Mouse (Mus musculus) ovary, postnatal 14 days (tissue): Measurements from ENCODE around the gene Shroom3.

Experiments
- DNase-seq: peaks from one replicate; pipeline ENCODE4 v3.0.0; 2022; ENCODE audit warnings: low spot score

Gene Shroom3

DNA sequence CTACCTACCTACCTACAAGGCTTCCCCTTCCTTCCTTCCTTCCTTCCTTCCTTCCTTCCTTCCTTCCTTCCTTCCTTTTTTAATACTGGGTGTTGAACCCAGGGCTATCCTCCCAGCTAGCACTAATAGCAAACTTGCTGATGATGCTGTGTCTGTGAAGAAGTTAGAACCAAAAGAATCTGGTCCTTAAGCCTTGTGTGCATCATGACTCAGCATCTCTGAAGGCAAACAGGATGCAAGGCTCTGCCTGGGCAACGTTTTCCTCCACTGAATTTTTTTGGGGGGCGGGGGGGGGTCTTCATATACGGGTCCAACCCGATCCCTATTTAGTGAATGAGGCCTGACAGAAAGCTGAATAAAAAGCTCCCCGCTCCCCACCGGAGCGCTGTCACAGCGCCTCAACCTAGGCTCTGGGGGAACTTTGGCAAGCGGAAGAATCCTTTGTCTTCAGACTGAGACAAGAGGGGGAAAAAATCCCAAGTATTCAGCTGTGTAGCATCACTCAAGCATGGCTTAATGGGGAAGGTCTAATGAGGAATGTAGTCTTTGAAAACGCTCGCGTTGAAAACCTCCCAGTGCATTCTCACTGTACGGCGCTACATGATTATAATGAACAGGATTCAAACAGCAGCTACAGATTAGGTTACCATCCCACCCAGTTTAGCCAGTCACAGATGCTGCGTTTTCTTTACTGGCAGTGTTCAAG is 15.0 kb downstream of the Shroom3 start:
- no peak for DNase-seq

GRCm38 (mm10) chr5:92698837-92699529 is 15.7 kb downstream of the Shroom3 start:
- DNase-seq = no peak

DNA sequence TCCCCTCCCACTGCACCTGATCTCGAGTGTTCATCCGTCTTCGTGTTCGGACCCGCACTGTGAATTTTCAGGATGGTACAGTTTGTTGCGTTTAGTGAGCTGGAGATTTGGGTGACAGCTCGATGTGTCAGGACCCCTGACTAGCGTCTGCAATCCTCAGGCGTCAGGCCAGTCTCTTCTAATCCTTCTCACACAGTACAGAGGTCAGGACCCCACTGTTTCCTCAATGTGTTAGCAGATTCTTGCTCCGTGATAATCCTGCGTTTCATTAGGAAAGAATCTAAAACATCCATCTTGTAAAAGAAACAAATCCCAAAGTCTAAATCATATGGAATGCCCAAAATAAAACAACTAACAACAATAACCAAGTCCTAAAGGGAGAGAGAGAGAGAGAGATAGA is 18.5 kb downstream of the Shroom3 start:
- no peak for DNase-seq

DNA sequence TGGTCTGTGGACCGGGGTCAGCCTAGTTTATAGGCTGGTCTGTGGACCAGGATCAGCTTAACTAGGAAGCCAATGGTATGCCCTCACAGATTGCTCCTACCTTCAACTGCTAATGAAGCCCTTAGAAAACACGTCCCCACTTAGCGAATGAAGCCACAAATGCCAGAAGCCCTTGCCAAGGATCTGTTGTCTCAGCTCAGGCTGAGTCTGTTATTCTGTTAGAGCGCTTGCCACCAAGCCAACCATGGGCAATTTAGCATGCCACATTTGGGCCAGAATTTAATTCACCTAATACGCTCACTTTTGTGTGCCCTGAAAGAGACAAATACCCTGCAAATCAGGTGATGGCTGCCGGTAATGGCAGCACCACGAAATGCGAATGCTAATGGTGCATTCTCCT is 20.4 kb downstream of the Shroom3 start:
- DNase-seq = no peak

DNA sequence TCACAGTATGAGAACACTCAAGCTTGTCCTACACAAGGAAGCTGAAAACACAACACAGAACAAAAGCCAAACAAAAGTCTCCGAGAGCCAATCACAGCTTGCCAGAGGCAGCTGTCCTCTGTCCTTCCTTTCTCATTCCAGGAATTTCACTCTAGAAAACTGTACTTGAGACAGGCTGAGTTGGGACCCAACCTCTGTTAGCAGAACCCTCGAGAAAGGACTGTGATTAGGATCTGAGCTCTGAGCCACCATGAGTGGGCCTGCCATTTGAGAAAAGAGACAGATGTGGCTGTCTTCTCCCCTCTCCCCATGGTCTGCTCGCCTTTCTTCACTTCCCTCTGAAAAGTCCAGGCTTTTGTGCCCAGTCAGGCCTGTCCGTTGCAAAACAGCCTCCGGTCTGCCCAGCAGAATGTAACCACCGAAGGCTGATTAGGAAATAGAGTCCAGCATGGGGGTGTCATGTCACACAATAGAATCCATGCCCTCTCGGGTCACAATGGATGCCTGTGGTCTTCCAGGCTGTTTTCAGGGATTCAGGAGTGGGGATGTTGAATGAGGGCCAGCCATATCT is 24.8 kb downstream of the Shroom3 start:
- DNase-seq = no peak

GRCm38 (mm10) chr5:92710779-92711178 is 27.5 kb downstream of the Shroom3 start:
- DNase-seq = no peak

DNA sequence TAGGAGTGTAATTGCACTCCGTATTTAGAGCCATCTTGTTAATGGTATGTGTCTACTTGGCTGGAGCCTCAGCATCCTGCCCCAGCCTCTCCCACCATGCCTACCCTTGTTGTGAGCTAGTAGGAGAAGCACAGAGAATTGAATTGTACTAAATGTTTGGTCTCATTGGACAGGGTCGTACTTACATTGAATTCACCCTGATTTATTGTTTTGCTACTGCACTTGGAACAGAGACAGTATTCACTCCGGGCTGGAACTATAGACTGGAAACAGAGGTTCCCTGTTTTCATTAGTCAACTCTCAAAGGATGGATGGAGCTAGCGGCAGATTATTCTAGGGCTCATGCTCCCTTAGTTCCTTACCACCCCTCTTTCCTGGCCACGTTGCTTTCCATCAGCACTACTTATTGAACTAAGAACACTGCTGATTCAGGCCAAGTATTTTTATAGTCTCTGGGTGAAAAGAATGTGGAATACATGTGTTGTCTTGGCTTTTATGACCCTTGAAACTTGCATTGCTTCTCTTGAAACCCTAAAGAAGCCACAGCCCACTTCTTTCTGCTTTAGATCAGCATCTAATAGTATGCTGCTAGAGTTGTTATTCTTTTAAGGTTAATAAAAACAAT is 28.5 kb downstream of the Shroom3 start:
- DNase-seq = no peak

DNA sequence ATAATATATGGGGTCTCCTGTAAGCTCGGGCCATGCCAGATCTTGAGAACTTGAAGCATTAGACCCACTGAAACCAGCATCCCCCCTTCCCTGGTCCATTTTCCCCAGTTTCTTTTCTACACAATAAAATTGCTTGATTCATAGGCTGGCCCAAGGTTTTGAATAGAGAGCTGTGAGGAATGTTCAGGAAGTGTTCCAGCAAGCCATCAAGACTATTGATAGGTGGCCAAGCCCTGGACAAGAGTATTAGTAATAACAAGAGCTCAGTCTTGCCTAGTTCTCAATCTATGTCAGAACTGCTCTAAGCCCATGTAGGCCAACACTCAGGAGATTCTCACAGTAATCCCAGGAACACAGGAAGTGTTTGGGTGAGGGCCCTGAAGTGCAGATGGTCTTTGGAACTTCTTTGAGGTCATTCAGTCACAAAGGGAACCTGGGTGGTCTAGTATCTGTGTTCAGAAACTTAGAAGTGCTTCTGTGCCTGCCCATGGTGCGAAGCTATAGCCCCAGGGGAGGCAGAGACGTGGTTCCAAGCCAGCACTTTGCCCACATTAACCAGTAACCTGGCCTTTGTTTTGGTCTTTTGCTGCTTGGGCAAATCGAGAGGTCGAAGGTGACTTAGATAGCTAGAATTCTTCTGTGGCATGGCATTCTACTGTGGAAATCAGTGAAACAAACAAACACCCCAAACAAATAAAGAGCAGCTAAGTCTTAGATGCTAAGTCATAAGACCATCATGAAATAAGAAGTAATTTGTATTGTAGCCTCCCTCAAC is 29.6 kb downstream of the Shroom3 start:
- no peak for DNase-seq

- no peak for DNase-seq
Observed at GRCm38 (mm10) chr5:92714886-92715285, 31.7 kb downstream of the Shroom3 start.

DNA sequence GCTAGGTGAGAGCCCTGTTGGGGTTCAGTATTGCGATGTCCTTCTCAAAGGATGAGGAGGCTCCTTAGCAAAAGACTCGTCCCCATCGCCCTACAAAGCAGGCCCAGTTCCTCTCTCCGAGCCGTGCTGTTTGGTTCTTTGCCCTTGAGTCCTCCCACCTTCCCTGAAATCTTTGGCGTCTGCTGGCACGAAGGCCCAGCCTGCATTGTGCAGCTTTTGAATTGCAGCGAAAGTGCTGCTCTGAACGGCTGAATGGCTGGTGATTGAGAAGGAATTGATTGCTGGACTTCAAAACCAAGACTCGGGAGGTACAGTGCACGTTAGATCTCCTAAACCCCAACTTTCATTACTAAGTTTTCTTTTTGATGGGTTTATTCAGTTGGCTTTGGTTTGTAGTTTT is 32.1 kb downstream of the Shroom3 start:
- DNase-seq = no peak

DNA sequence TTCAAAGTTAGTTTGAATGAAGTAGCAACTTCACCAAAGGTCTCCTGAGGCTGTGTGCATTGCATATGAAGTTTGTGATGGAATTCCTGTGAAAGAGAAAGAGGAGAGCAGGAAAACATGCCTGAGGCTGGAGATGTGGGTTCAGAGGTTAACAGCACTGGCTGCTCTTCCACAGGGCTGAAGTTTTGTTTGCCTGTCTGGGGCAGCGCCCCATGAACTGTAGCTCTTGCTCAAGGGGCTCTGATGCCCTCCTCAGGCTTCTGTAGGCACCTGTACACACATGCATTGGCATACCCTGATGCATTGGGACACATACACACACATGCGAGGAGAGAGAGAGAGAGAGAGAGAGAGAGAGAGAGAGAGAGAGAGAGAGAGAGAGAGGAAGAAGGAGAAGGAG is 32.7 kb downstream of the Shroom3 start:
- no peak for DNase-seq

GRCm38 (mm10) chr5:92717666-92718360 is 34.6 kb downstream of the Shroom3 start:
- no peak for DNase-seq

- no peak for DNase-seq
Observed at GRCm38 (mm10) chr5:92718856-92719255, 35.6 kb downstream of the Shroom3 start.

GRCm38 (mm10) chr5:92721610-92722009 is 38.4 kb downstream of the Shroom3 start:
- DNase-seq = no peak

GRCm38 (mm10) chr5:92725935-92726334 is 42.7 kb downstream of the Shroom3 start:
- peak; percentile 34 for DNase-seq

DNA sequence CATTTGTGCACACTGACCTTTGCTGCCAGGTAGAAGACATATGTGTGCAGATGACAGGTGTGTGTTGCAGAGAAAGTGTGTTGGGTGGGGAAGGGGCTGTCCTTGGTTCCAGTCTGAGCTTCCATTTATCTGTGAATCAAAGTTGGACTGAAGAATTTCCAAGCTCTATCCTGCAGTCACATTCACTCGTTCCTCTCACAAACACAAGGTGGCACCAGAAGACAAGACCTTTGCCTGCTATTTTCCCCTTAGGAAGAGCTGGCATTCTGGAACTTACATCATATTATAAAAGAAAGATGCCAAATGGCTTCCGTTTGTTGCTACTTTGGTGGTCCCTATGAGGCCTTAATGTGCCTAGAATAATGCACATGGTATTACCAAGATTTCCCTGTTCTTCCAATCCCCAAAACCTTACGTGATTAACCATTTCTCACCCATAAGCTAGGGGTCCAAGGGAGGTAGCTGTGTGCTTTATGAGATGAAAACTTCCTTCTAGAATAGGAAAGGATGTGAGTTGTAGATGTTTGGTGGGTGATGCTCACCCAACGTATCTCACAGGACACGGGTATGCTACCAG is 45.1 kb downstream of the Shroom3 start:
- peak; percentile 29 for DNase-seq

- no peak for DNase-seq
Observed at GRCm38 (mm10) chr5:92729221-92729620, 46.0 kb downstream of the Shroom3 start.

DNA sequence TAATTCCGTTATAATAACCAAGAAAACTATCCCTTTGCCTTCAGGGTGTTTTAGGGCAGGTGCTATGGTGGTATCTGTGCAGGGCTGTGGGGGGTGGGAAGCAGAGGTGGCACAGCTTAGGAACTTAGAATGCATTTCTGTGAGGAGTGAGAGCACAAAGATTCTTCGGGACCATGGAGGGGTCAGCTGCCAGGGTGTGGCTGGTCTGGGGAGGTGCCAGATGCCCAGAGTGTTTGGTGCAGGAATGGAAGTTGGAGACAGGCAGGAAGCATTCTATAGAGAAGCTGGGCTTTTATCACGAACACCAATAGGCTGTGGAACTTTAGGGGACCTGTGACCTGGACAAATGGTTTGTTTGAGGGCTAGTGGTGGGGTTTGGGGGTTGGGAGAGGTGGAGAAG is 58.6 kb downstream of the Shroom3 start:
- DNase-seq = no peak

DNA sequence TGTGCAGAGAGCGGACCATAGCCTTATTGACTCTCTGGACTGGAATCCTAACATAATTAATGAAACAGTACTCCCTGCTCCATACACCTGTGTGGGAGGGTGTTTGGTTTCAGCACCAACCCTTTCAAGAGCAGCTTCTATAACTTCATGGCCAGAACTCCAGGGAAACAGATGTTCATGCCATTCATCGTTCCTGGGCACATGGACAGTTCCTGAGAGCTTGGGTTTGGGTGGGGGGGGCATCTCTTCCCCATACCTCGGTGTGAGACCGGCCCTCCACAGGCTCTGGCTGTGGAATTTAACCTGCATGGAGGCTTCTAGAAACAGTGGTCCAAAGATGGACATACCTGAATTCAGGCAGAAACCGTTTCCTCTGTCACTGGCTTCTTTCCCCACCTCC is 59.5 kb downstream of the Shroom3 start:
- no peak for DNase-seq

DNA sequence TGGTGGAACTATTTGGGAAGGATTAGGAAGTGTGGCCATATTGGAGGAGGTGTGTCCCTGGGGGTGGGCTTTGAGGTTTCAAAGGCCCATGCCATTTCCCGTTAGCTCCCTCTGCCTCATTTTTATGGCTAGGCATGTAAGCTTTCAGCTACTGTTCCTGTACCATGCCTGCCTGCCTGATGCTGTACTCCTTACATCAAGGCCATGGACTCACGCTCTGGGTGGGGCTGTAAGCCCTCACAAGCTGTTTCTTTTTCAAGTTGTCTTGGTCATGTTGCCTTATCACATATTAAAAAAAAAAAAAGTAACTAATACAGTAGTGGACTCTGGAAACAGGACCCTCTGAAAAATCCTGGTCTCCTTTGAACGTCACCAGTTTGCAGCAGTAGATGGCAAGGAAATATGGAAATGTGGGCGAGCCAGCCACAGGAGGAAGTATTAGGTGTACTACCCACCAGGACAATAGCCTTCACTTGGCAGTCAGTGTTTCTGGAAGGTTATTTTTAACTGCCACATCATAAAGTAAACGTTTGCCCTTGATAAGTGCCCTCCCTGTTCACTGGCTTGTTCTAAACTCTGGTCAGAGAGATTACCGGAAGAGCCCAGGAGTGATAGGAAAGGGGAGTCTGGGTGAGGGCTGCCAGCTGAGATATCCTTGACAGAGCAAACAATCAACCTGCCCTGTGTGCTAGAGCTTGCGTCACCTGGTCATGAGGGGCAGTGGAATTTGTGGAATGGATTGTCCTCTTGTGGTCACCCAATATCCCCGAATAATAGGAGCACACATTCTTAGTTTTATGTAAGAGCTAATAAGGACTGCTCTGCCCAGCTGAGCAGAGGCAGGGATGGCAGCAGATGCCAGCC is 62.4 kb downstream of the Shroom3 start:
- DNase-seq = no peak
